Mouse (Mus musculus): Measurements from ENCODE around the gene Epha6.
A peak's percentile ranks its signal among the peaks of the same experiment; 100 is the strongest.

Gene Epha6

DNA sequence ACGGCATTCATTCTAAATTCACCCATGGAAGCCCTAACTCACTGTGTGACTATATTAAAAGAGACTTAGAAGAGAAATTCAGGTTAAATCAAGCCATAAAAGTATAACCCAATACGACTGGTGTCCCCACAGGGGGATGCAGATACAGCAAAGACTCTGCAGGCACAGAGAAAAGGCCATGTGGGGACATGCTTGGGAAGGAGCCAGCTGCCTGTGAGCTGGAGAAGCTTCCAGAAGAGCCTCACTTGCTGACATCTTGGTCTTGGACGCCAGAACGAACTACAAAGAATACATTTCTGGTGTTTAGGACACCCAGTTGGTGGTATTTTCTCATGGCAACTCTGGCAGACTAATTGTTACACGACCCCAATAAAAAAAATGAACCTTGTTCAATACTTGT is 920.2 kb downstream of the Epha6 start:
- no peak for DNase-seq (ENCODE audit: inconsistent age in 2 of 2, low spot score in 1 of 2)

DNA sequence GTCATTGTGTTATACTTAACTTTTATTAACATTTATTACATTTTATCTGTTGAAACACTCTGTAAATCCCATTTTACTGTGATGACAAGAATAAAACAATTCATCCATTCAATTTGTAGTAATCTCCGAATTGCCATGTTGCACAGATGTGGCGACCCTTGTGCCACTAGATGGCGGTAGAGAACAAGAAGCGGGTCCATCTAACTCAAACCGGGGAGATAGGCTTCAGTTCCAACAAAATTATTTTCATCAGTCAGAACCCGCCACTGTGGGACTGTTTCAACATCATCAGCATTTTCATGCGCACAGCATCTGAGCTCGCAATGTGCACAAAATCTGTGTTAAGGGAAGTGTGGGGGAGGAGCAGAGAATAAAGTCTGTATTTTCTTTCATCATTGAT is 921.9 kb downstream of the Epha6 start:
- peak; percentile 39 to 88 for DNase-seq (ENCODE audit: inconsistent age in 2 of 2, low spot score in 1 of 2)

DNA sequence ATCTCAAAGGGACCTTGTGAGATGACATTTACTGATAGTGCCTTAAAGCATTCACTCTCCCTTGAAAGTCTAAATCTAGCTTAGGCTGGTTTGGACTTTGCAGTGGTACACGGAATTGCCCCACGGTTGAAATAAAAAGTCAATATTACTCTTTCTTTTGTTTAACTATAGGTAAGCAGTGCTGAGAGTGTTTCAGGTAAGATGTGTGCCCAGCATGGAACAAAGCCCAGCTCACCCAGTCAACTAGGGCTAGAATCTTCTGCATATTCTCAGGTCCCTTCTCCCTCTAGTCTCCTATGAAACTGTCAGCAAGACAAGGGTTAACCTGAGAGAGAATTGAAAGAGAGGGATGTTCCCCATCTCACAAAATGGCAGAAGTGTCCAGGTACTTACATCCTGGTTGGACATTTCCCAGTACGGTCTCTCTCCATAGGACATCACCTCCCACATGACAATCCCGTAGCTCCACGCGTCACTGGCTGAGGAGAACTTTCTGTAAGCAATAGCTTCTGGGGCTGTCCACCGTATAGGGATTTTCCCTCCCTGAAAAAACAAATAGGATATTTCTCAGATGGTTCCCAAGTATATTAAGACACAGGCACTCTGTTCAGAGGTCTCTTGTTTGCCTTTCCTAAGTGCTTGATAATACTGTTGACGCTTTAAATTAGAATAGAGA is 923.0 kb downstream of the Epha6 start:
- DNase-seq (ENCODE audit: inconsistent age in 2 of 2, low spot score in 1 of 2) = no peak

- no peak for DNase-seq (ENCODE audit: inconsistent age in 2 of 2, low spot score in 1 of 2)
Observed at GRCm38 (mm10) chr16:59666938-59667337, 938.4 kb downstream of the Epha6 start.

DNA sequence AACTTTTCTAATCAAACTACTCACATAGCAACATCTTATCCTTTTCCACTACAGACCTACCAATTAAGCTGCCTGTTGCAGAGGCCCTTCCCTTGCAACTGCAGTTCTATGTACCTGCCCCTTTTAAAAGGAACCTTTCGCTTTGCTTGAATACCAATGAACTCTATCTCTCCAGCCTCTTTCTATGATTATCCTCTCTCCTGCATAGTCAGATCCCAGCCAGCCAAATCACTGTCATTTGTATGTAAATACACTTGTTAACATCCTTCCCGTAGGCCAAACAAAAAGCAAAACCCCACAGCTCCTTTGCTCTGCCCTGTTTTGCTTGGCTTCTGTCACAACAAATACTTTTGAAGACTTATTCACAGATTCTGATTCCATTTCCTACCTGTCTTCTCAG is 961.6 kb downstream of the Epha6 start:
- no peak for DNase-seq (ENCODE audit: inconsistent age in 2 of 2, low spot score in 1 of 2)

- DNase-seq (ENCODE audit: inconsistent age in 2 of 2, low spot score in 1 of 2) = peak in 1 of 2 experiments; percentile 28
Observed at GRCm38 (mm10) chr16:59639985-59640384, 965.3 kb downstream of the Epha6 start.

GRCm38 (mm10) chr16:59639102-59639691 is 966.1 kb downstream of the Epha6 start, which contains the start of gene Arl6:
Gene Arl6 (minus strand): TSS chr16:59639391.
- DNase-seq (ENCODE audit: inconsistent age in 2 of 2, low spot score in 1 of 2) = peak; percentile 95 to 97

GRCm38 (mm10) chr16:59634598-59634997 is 970.7 kb downstream of the Epha6 start:
- DNase-seq (ENCODE audit: inconsistent age in 2 of 2, low spot score in 1 of 2) = no peak

GRCm38 (mm10) chr16:59621554-59621953 is 983.8 kb downstream of the Epha6 start:
- no peak for DNase-seq (ENCODE audit: inconsistent age in 2 of 2, low spot score in 1 of 2)

- peak; percentile 35 to 82 for DNase-seq (ENCODE audit: inconsistent age in 2 of 2, low spot score in 1 of 2)
Observed at GRCm38 (mm10) chr16:59617167-59617566, 988.2 kb downstream of the Epha6 start.

GRCm38 (mm10) chr16:59615675-59616074 is 989.7 kb downstream of the Epha6 start:
- no peak for DNase-seq (ENCODE audit: inconsistent age in 2 of 2, low spot score in 1 of 2)

DNA sequence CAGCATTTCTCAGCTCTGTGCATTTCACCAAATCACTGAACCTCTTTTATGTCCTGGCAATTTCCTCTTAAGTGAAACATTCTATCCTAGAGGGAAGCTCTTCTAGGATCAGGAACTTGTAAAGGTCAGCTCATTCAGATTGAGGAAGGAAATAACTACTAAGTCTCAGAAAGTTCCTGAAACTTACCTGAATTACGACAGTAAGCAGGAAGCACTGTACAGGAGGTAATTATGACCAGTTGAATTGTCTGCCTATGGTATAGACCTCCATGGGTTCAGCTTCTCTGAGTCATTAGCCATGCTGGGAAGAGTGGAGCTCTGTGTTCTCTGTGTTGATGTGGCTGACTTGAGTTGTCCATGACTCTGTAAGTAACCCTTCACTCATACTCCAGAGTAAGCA is 994.6 kb downstream of the Epha6 start:
- no peak for DNase-seq (ENCODE audit: inconsistent age in 2 of 2, low spot score in 1 of 2)

- DNase-seq (ENCODE audit: inconsistent age in 2 of 2, low spot score in 1 of 2) = no peak
Observed at GRCm38 (mm10) chr16:59604078-59604781, 1001.1 kb downstream of the Epha6 start.

Data from adrenal gland, adult (tissue).